Mouse (Mus musculus) hindbrain, embryonic 15.5 days (tissue): Measurements from ENCODE around the gene Fbxo17. TPM values are rescaled to one million over a fixed set of nuclear protein-coding genes. Genes with fewer than 3 reads are reported as not detected.
"Not testable (repeated sequence)": the region's sequence is repeated elsewhere in the genome, so short reads cannot be mapped to it uniquely, and the experiment has no call there.

Experiments used
- ATAC-seq: fragments of 200-750 bp; cut with Nextera tagmentation; 2 replicates; pipeline ENCODE4 v1.8.0; 2017; ENCODE audit warnings: low read depth, moderate number of reproducible peaks, moderate TSS enrichment; ENCODE audit not compliant: low FRiP score
- H3K27ac ChIP-seq: fragments of 300-500 bp; sonication (generic); replicated peaks from 2 replicates; pipeline ENCODE4 v1.5.1; 2015; ENCODE audit warnings: mild to moderate bottlenecking, inconsistent platforms
- H3K27me3 ChIP-seq: fragments of 300-500 bp; sonication (generic); 2 replicates; pipeline ENCODE4 v1.6.1; 2015; ENCODE audit warnings: control low read depth, inconsistent platforms
- H3K36me3 ChIP-seq: fragments of 300-500 bp; sonication (generic); 2 replicates; pipeline ENCODE4 v1.6.1; 2015; ENCODE audit warnings: control low read depth, inconsistent platforms
- H3K4me1 ChIP-seq: fragments of 300-500 bp; sonication (generic); replicated peaks from 2 replicates; pipeline ENCODE4 v1.6.1; 2015; ENCODE audit warnings: control low read depth, inconsistent platforms
- H3K4me2 ChIP-seq: fragments of 300-500 bp; sonication (generic); 2 replicates; pipeline ENCODE4 v1.6.1; 2015; ENCODE audit warnings: moderate library complexity, mild to moderate bottlenecking, inconsistent platforms
- H3K4me3 ChIP-seq: fragments of 300-500 bp; sonication (generic); 2 replicates; pipeline ENCODE4 v1.5.1; 2015; ENCODE audit warnings: mild to moderate bottlenecking, inconsistent platforms
- H3K9ac ChIP-seq: fragments of 300-500 bp; sonication (generic); 2 replicates; pipeline ENCODE4 v1.6.1; 2015; ENCODE audit warnings: inconsistent platforms
- H3K9me3 ChIP-seq: fragments of 300-500 bp; sonication (generic); 2 replicates; pipeline ENCODE4 v1.6.1; 2016; ENCODE audit warnings: control low read depth, inconsistent platforms
- WGBS: fragments of 180-500 bp; shearing (Covaris S2); methylation state at CpG from one replicate; pipeline ENCODE4 v1.1.7; 2015; 5-methylcytosine and 5-hydroxymethylcytosine counted together
- polyA plus RNA-seq: library from polyadenylated mRNA; unstranded; fragments of >200 nt; fragmentation: Nextera tagmentation; extraction: Ambion mirVana; gene quantifications from 2 replicates; pipeline ENCODE4 v1.2.1, GENCODE M21; 2015

The Fbxo17 gene
- polyA plus RNA-seq: 4.1 and 5.2 TPM in 2 replicates

GRCm38 (mm10) chr7:28716590-28717281, at the start of gene Fbxo17:
Gene Fbxo17 (plus strand): TSS chr7:28716804.
- whole genome bisulfite sequencing: 3% methylated on average over 36 of the region's 36 CpGs
- Histone ChIP-seq H3K4me3 (peak within 1 kb of the TSS; percentile 36), H3K9ac (peak within 1 kb of the TSS; percentile 47), H3K4me2 (peak within 1 kb of the TSS; percentile 70), H3K36me3 (no peaks in the 10 kb centered on the region), H3K9me3 (no peaks in the 10 kb centered on the region), H3K27me3 (no peaks in the 10 kb centered on the region), H3K27ac (no peak within 1 kb of the TSS), H3K4me1 (peaks cover 9% of the 10 kb centered on the region)
- ATAC-seq: peak; percentile 76

- no peak overlapping the region for H3K27ac ChIP-seq
- H3K36me3 ChIP-seq: no peaks in the 10 kb centered on the region
- no peak overlapping the region for H3K9ac ChIP-seq
- WGBS: 77% methylated on average over 4 of the region's 4 CpGs
- no peak overlapping the region for H3K4me2 ChIP-seq
- no peaks in the 10 kb centered on the region for H3K27me3 ChIP-seq
- no peak overlapping the region for H3K4me3 ChIP-seq
- H3K4me1 ChIP-seq: peaks cover 2% of the 10 kb centered on the region; the same call in 1 of the 2 replicates
- no peak for ATAC-seq
- H3K9me3 ChIP-seq: no peaks in the 10 kb centered on the region
Measured at GRCm38 (mm10) chr7:28671172-28671571, 45.4 kb upstream of the Fbxo17 start.

DNA sequence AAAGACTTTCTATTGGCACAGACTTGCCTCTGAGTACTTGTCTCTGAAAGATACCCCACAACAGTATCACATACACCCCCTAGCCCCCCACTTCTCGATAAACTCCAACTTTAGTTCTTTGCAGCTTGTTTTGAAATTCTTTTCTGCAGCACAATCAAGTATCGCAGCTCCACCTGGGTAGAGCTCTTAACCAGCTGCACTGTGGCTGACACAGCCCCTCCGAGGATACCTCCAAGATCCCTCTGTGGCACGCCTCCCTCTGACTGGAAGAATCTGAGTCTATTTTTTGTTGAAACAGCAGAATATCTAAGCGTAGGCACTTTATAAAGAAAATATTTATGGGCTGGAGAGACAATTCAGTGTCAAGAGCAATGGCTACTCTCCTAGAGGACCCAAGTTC, 44.3 kb upstream of the Fbxo17 start:
- no peaks in the 10 kb centered on the region for H3K36me3 ChIP-seq
- no peak overlapping the region for H3K27ac ChIP-seq
- H3K4me2 ChIP-seq: no peak overlapping the region
- no peaks in the 10 kb centered on the region for H3K9me3 ChIP-seq
- H3K4me1 ChIP-seq: no peaks in the 10 kb centered on the region
- no peak overlapping the region for H3K4me3 ChIP-seq
- no peak for ATAC-seq
- H3K9ac ChIP-seq: no peak overlapping the region
- H3K27me3 ChIP-seq: no peaks in the 10 kb centered on the region
- 88% methylated on average over 5 of the region's 5 CpGs for WGBS

DNA sequence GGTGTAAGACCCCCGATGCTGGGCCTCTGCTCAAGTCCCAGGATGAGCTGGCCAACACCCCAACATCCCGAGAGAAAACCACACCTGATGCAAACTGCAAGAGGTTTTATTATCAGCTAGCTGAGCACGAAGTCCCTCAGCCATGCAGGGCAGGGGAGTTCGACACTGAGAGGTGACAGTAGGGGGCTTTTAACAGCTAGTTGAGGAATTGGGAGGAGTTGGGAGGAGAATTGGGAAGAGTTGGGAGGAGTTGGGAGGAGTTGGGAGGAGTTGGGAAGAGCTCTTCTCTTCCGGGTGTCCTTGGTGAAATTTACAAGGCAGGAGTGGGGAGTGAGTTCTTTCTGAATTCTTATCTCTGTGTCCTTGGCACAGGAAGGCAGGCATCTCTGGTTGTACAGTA, 43.8 kb upstream of the Fbxo17 start:
- WGBS: 69% methylated on average over 5 of the region's 5 CpGs
- ATAC-seq: not testable (repeated sequence)

GRCm38 (mm10) chr7:28674994-28675393, 41.6 kb upstream of the Fbxo17 start:
- WGBS: 80% methylated on average over 9 of the region's 9 CpGs
- H3K4me2 ChIP-seq: no peak overlapping the region
- H3K9ac ChIP-seq: no peak overlapping the region
- H3K27ac ChIP-seq: no peak overlapping the region
- no peak overlapping the region for H3K4me3 ChIP-seq
- no peaks in the 10 kb centered on the region for H3K4me1 ChIP-seq
- no peak for ATAC-seq
- H3K36me3 ChIP-seq: no peaks in the 10 kb centered on the region
- H3K27me3 ChIP-seq: no peaks in the 10 kb centered on the region
- H3K9me3 ChIP-seq: no peaks in the 10 kb centered on the region

More for the DNA sequence above, 43.8 kb upstream of the Fbxo17 start:
- not testable (repeated sequence) for H3K36me3 ChIP-seq, H3K9me3 ChIP-seq, H3K4me2 ChIP-seq, H3K9ac ChIP-seq, H3K27ac ChIP-seq, H3K4me1 ChIP-seq, H3K27me3 ChIP-seq, H3K4me3 ChIP-seq

- H3K4me3 ChIP-seq: no peak overlapping the region
- H3K4me2 ChIP-seq: no peak overlapping the region
- no peaks in the 10 kb centered on the region for H3K4me1 ChIP-seq
- no peaks in the 10 kb centered on the region for H3K27me3 ChIP-seq
- H3K27ac ChIP-seq: no peak overlapping the region
- H3K9ac ChIP-seq: no peak overlapping the region
- H3K36me3 ChIP-seq: no peaks in the 10 kb centered on the region
- whole genome bisulfite sequencing: 38% methylated on average over 11 of the region's 11 CpGs
- no peak for ATAC-seq
- no peaks in the 10 kb centered on the region for H3K9me3 ChIP-seq
Measured at GRCm38 (mm10) chr7:28675746-28676145, 40.9 kb upstream of the Fbxo17 start.

GRCm38 (mm10) chr7:28676811-28677541, 39.6 kb upstream of the Fbxo17 start:
- Histone ChIP-seq H3K4me1 (no peaks in the 10 kb centered on the region), H3K9ac (no peak overlapping the region), H3K27me3 (no peaks in the 10 kb centered on the region), H3K4me2 (no peak overlapping the region), H3K9me3 (no peaks in the 10 kb centered on the region), H3K27ac (no peak overlapping the region), H3K36me3 (no peaks in the 10 kb centered on the region), H3K4me3 (no peak overlapping the region)
- 89% methylated on average over 13 of the region's 13 CpGs for WGBS
- no peak for ATAC-seq

- Histone ChIP-seq H3K27ac (no peak overlapping the region), H3K4me1 (no peaks in the 10 kb centered on the region), H3K4me2 (no peak overlapping the region), H3K4me3 (no peak overlapping the region), H3K9me3 (no peaks in the 10 kb centered on the region), H3K27me3 (no peaks in the 10 kb centered on the region), H3K36me3 (no peaks in the 10 kb centered on the region), H3K9ac (no peak overlapping the region)
- no peak for ATAC-seq
- WGBS: 91% methylated on average over 8 of the region's 8 CpGs
Measured at GRCm38 (mm10) chr7:28677624-28678023, 39.0 kb upstream of the Fbxo17 start.

DNA sequence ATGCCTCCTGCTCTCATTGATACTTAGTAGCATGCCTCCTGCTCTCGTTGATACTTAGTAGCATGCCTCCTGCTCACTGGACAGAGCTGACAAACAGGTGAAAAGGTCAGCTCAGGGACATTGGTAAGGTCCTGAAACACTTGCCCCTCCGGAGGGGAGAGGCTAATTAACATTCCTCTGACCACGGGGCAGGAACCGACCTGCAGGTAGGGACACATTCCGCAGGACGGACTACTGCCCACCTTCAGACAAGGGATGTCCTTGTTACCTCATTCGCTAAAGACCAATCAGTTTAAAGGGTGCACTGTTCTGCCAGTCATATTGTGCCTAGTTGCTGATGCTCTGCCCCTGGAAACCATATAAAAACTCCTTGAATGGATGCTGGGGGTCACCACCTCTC, 25.5 kb upstream of the Fbxo17 start:
- WGBS: 77% methylated on average over 7 of the region's 7 CpGs
- H3K9me3 ChIP-seq: no peaks in the 10 kb centered on the region
- H3K27ac ChIP-seq: no peak overlapping the region
- peaks cover 14% of the 10 kb centered on the region for H3K4me1 ChIP-seq
- no peak overlapping the region for H3K4me2 ChIP-seq
- no peak overlapping the region for H3K4me3 ChIP-seq
- H3K27me3 ChIP-seq: no peaks in the 10 kb centered on the region
- no peak for ATAC-seq
- no peak overlapping the region for H3K9ac ChIP-seq
- no peaks in the 10 kb centered on the region for H3K36me3 ChIP-seq

- H3K9ac ChIP-seq: peak within 1 kb of the TSS; percentile 63
- H3K9me3 ChIP-seq: no peaks in the 10 kb centered on the region
- H3K4me2 ChIP-seq: peak within 1 kb of the TSS; percentile 78
- ATAC-seq: peak; percentile 61
- 23% methylated on average over 30 of the region's 30 CpGs for WGBS
- H3K4me1 ChIP-seq: peaks cover 14% of the 10 kb centered on the region
- H3K27me3 ChIP-seq: no peaks in the 10 kb centered on the region
- H3K36me3 ChIP-seq: no peaks in the 10 kb centered on the region
- H3K4me3 ChIP-seq: peak within 1 kb of the TSS; percentile 63
- H3K27ac ChIP-seq: peak within 1 kb of the TSS; percentile 71
Measured at GRCm38 (mm10) chr7:28692545-28693320, 23.9 kb upstream of the Fbxo17 start, which contains the start of gene Fbxo27. Gene Fbxo27 (plus strand): TSS chr7:28692849.

DNA sequence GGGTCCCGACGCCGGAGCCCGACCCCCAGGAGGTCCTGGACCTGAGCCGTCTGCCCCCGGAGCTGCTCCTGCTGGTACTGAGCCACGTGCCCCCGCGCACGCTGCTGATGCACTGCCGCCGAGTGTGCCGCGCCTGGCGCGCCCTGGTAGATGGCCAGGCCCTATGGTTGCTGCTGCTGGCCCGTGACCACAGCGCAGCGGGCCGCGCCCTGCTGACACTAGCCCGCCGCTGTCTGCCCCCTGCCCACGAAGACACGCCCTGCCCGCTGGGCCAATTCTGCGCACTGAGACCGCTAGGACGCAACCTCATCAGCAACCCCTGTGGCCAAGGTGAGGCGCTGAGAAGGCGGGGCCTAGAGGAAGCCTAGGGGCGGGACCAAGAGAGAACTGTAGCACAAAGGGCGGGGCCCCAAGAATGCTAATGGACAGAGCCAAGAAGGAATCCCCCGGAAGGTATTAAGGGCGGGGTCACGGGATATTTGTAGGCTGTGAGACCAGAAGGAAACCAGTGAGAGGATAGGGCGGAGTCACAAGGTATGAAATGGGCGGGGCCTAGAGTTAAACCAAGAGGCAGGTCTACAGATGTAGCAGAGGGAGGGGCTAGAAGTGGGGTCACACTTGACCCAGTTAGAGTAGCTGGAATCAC, 23.2 kb upstream of the Fbxo17 start:
- H3K9ac ChIP-seq: peak overlapping the region; percentile 63
- no peaks in the 10 kb centered on the region for H3K9me3 ChIP-seq
- H3K36me3 ChIP-seq: no peaks in the 10 kb centered on the region
- peak overlapping the region; percentile 78 for H3K4me2 ChIP-seq
- H3K4me1 ChIP-seq: peaks cover 14% of the 10 kb centered on the region
- H3K4me3 ChIP-seq: peak overlapping the region; percentile 63
- H3K27me3 ChIP-seq: no peaks in the 10 kb centered on the region
- under 1% methylated on average over 38 of the region's 38 CpGs for WGBS
- ATAC-seq: peak; percentile 93
- H3K27ac ChIP-seq: peak overlapping the region; percentile 71
